Mouse (Mus musculus): ENCODE data around the gene Akr1c6. TPM values are rescaled to one million over a fixed set of nuclear protein-coding genes. Genes with fewer than 3 reads are reported as not detected.
"Not testable (repeated sequence)": the region's sequence is repeated elsewhere in the genome, so short reads cannot be mapped to it uniquely, and the experiment has no call there.

The Akr1c6 gene
- polyA plus RNA-seq (2012; rRNA removed): 0.43 TPM in 1 of 2 replicates, not detected in the other

GRCm38 (mm10) chr13:4434006-4434405 lies at the start of gene Akr1c6:
Gene Akr1c6, plus strand, starts transcription at chr13:4434306.
- no peaks in the 10 kb centered on the region for H3K4me1 ChIP-seq (replicated peaks; ENCODE audit: control insufficient read depth, insufficient read depth, low read length)
- H3K27me3 ChIP-seq (ENCODE audit: control insufficient read depth, insufficient read depth, low read length): no peaks in the 10 kb centered on the region
- H3K36me3 ChIP-seq (ENCODE audit: control insufficient read depth, insufficient read depth, low read length): no peaks in the 10 kb centered on the region
- TF ChIP-seq CTCF (IDR thresholded peaks at IDR 0.05; ENCODE audit: borderline replicate concordance, control insufficient read depth, extremely low read depth, insufficient read depth, low read length, poor library complexity): no peak
- TF ChIP-seq POLR2A (IDR thresholded peaks at IDR 0.05; ENCODE audit: control insufficient read depth, extremely low read depth, insufficient read depth, low read length, poor library complexity): no peak
- no peak within 1 kb of the TSS for H3K4me3 ChIP-seq (ENCODE audit: control insufficient read depth, insufficient read depth, low read length)
- no peak for DNase-seq
- no peak within 1 kb of the TSS for H3K27ac ChIP-seq (ENCODE audit: control insufficient read depth, insufficient read depth, low read length)

DNA sequence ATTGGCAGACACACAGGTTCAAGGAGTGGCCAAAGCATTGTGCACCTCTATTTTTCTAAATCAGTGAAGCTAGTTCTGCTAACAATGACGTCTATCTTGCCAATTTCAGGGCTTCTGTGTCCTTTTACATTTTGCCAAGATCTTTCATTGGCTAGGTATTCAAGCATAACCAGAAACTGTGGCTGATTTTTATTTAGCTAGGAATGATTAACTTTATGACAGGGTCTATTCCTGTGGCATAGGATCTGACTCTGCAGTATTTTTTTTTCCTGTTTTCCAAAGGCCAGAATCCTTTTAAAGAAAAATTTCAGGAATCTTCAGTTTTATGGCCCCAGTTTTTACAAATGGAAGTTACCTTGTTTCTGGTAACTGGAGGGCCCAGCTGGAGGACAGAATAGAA lies 49.2 kb upstream of the Akr1c6 start:
- no peak for DNase-seq
- no peaks in the 10 kb centered on the region for H3K4me1 ChIP-seq (replicated peaks; ENCODE audit: control insufficient read depth, insufficient read depth, low read length)
- 69% methylated on average over 1 of the region's 1 CpGs for WGBS
- TF ChIP-seq POLR2A (IDR thresholded peaks at IDR 0.05; ENCODE audit: control insufficient read depth, extremely low read depth, insufficient read depth, low read length, poor library complexity): no peak
- TF ChIP-seq CTCF (IDR thresholded peaks at IDR 0.05; ENCODE audit: borderline replicate concordance, control insufficient read depth, extremely low read depth, insufficient read depth, low read length, poor library complexity): no peak
- no peaks in the 10 kb centered on the region for H3K36me3 ChIP-seq (ENCODE audit: control insufficient read depth, insufficient read depth, low read length)
- no peaks in the 10 kb centered on the region for H3K27me3 ChIP-seq (ENCODE audit: control insufficient read depth, insufficient read depth, low read length)
- no peak overlapping the region for H3K27ac ChIP-seq (ENCODE audit: control insufficient read depth, insufficient read depth, low read length)
- no peak overlapping the region for H3K4me3 ChIP-seq (ENCODE audit: control insufficient read depth, insufficient read depth, low read length)

- Histone ChIP-seq H3K27ac (ENCODE audit: control insufficient read depth, insufficient read depth, low read length) (no peak overlapping the region), H3K27me3 (ENCODE audit: control insufficient read depth, insufficient read depth, low read length) (no peaks in the 10 kb centered on the region), H3K36me3 (ENCODE audit: control insufficient read depth, insufficient read depth, low read length) (no peaks in the 10 kb centered on the region), H3K4me3 (ENCODE audit: control insufficient read depth, insufficient read depth, low read length) (no peak overlapping the region), H3K4me1 (replicated peaks; ENCODE audit: control insufficient read depth, insufficient read depth, low read length) (no peaks in the 10 kb centered on the region)
- no peak for DNase-seq
- no peak for TF ChIP-seq POLR2A (IDR thresholded peaks at IDR 0.05; ENCODE audit: control insufficient read depth, extremely low read depth, insufficient read depth, low read length, poor library complexity)
- no peak for TF ChIP-seq CTCF (IDR thresholded peaks at IDR 0.05; ENCODE audit: borderline replicate concordance, control insufficient read depth, extremely low read depth, insufficient read depth, low read length, poor library complexity)
Measured at GRCm38 (mm10) chr13:4385541-4385940, 48.6 kb upstream of the Akr1c6 start.

GRCm38 (mm10) chr13:4388762-4389446 lies 45.2 kb upstream of the Akr1c6 start:
- WGBS: 87% methylated on average over 2 of the region's 2 CpGs
- Histone ChIP-seq H3K4me1 (replicated peaks; ENCODE audit: control insufficient read depth, insufficient read depth, low read length) (no peaks in the 10 kb centered on the region), H3K27ac (ENCODE audit: control insufficient read depth, insufficient read depth, low read length) (no peak overlapping the region), H3K27me3 (ENCODE audit: control insufficient read depth, insufficient read depth, low read length) (no peaks in the 10 kb centered on the region), H3K4me3 (ENCODE audit: control insufficient read depth, insufficient read depth, low read length) (no peak overlapping the region), H3K36me3 (ENCODE audit: control insufficient read depth, insufficient read depth, low read length) (no peaks in the 10 kb centered on the region)
- no peak for DNase-seq
- no peak for TF ChIP-seq CTCF (IDR thresholded peaks at IDR 0.05; ENCODE audit: borderline replicate concordance, control insufficient read depth, extremely low read depth, insufficient read depth, low read length, poor library complexity)
- no peak for TF ChIP-seq POLR2A (IDR thresholded peaks at IDR 0.05; ENCODE audit: control insufficient read depth, extremely low read depth, insufficient read depth, low read length, poor library complexity)

DNA sequence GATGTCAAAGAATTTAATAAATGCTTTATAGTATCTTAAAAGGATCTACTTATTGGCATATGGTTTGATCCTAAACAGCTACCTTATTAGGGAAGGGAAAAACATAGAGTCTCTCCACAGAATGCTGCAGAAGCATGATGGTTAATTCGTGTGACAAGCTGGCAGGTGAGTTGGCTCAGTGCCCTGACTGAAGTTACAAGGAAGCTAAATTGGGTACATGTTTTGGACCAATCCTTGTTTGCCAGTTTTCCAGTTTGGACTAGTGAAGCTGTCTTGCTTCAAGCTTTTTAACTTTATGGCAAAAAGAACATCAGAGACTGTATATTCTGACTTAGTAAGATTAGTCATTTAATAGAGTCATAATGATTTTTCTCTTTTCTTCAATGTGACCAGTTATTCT lies 33.7 kb upstream of the Akr1c6 start:
- WGBS: 51% methylated on average over 1 of the region's 1 CpGs
- H3K4me1 ChIP-seq (replicated peaks; ENCODE audit: control insufficient read depth, insufficient read depth, low read length); DNase-seq; H3K36me3 ChIP-seq (ENCODE audit: control insufficient read depth, insufficient read depth, low read length); H3K27me3 ChIP-seq (ENCODE audit: control insufficient read depth, insufficient read depth, low read length); H3K27ac ChIP-seq (ENCODE audit: control insufficient read depth, insufficient read depth, low read length); H3K4me3 ChIP-seq (ENCODE audit: control insufficient read depth, insufficient read depth, low read length): not testable (repeated sequence)

DNA sequence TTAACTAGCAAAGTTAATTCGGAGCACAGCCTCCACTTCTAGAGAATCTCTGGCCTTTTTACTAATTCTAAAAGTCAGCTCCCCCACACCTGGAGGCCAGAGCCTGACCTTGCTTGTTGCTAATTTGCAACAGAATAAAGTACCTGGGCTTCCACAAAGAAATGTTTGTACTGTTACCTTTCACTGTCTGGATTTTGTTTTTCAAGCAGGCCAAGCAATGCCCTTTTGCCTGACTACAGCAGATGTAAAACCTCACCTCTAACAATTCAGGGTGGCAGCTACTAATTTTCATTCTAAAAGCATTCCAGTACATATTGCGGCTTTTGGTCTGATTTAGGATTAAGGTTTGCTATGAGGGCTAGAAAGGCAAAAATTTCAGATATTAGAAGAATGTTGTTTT lies 33.3 kb upstream of the Akr1c6 start:
- TF ChIP-seq POLR2A (IDR thresholded peaks at IDR 0.05; ENCODE audit: control insufficient read depth, extremely low read depth, insufficient read depth, low read length, poor library complexity) (no peak), CTCF (IDR thresholded peaks at IDR 0.05; ENCODE audit: borderline replicate concordance, control insufficient read depth, extremely low read depth, insufficient read depth, low read length, poor library complexity) (no peak)
- over 99% methylated on average over 2 of the region's 2 CpGs for WGBS
- H3K27ac ChIP-seq (ENCODE audit: control insufficient read depth, insufficient read depth, low read length): no peak overlapping the region
- no peaks in the 10 kb centered on the region for H3K36me3 ChIP-seq (ENCODE audit: control insufficient read depth, insufficient read depth, low read length)
- H3K4me3 ChIP-seq (ENCODE audit: control insufficient read depth, insufficient read depth, low read length): no peak overlapping the region
- H3K27me3 ChIP-seq (ENCODE audit: control insufficient read depth, insufficient read depth, low read length): no peaks in the 10 kb centered on the region
- no peak for DNase-seq
- no peaks in the 10 kb centered on the region for H3K4me1 ChIP-seq (replicated peaks; ENCODE audit: control insufficient read depth, insufficient read depth, low read length)

DNA sequence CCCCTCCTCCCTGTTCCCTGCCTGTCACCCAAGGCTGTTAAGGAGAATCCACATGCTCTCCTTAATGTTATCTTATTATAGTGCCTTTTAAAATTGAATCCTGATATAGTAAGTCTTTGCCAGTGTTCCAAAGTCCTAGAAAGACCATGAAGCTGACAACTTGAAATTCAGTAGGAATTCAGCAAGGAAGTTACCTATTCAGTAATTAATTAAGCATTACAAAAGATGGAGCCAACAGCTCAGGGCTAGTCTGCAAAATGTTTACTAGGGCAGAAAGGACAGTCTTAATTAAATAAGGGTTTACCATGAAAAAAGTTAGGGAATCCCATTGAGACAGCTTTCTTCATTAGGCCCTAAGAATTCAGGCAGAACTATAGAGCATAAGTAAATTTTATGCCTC lies 31.9 kb upstream of the Akr1c6 start:
- H3K4me3 ChIP-seq (ENCODE audit: control insufficient read depth, insufficient read depth, low read length): no peak overlapping the region
- DNase-seq: no peak
- TF ChIP-seq POLR2A (IDR thresholded peaks at IDR 0.05; ENCODE audit: control insufficient read depth, extremely low read depth, insufficient read depth, low read length, poor library complexity) (no peak), CTCF (IDR thresholded peaks at IDR 0.05; ENCODE audit: borderline replicate concordance, control insufficient read depth, extremely low read depth, insufficient read depth, low read length, poor library complexity) (no peak)

More for the DNA sequence above, 31.9 kb upstream of the Akr1c6 start:
- Histone ChIP-seq H3K36me3 (ENCODE audit: control insufficient read depth, insufficient read depth, low read length) (no peaks in the 10 kb centered on the region), H3K27ac (ENCODE audit: control insufficient read depth, insufficient read depth, low read length) (no peak overlapping the region), H3K27me3 (ENCODE audit: control insufficient read depth, insufficient read depth, low read length) (no peaks in the 10 kb centered on the region), H3K4me1 (replicated peaks; ENCODE audit: control insufficient read depth, insufficient read depth, low read length) (no peaks in the 10 kb centered on the region)

Measured in thymus, adult 2 months (tissue).